Mouse (Mus musculus): ENCODE results near the gene Arhgap24.

GRCm38 (mm10) chr5:102664988-102665726, 184.0 kb downstream of the Arhgap24 start:
- TF ChIP-seq MAX (IDR thresholded peaks at IDR 0.05; ENCODE audit: low read depth) (no peak), POLR2AphosphoS2 (IDR thresholded peaks at IDR 0.05; ENCODE audit: insufficient read length, low read depth) (no peak), POLR2A (IDR thresholded peaks at IDR 0.05; ENCODE audit: insufficient read length, low read depth) (no peak), TCF12 (IDR thresholded peaks at IDR 0.05; ENCODE audit: insufficient read depth, poor library complexity, severe bottlenecking) (no peak), MYOD1 (IDR thresholded peaks at IDR 0.05; ENCODE audit: control insufficient read depth in 1 of 3, insufficient read length in 2 of 3, low read depth in 2 of 3) (no peak), E2F4 (IDR thresholded peaks at IDR 0.05; ENCODE audit: insufficient read depth) (no peak), MYOG (IDR thresholded peaks at IDR 0.05; ENCODE audit: control insufficient read depth in 1 of 3, insufficient read depth in 1 of 3, insufficient read length in 2 of 3, low read depth in 2 of 3) (no peak)

All from myocyte (in vitro differentiated cells).